Mouse (Mus musculus) liver, embryonic 14.5 days (tissue): ENCODE measurements at regions not wholly inside any gene's neighbourhood (a gene's known extent, or its start where the extent isn't known, plus 50 kb on each side); places are given as distances from the start of the nearest gene placed in this dataset.

Experiments used
- CTCF ChIP-seq: IDR thresholded peaks from 2 replicates; pipeline ENCODE4 v1.5.1; 2016; ENCODE audit warnings: antibody characterized with exemption, low read depth, control low read depth
- EP300 ChIP-seq: IDR thresholded peaks from 2 replicates; pipeline ENCODE4 v1.6.1; 2016; ENCODE audit warnings: antibody characterized with exemption, low read depth

DNA sequence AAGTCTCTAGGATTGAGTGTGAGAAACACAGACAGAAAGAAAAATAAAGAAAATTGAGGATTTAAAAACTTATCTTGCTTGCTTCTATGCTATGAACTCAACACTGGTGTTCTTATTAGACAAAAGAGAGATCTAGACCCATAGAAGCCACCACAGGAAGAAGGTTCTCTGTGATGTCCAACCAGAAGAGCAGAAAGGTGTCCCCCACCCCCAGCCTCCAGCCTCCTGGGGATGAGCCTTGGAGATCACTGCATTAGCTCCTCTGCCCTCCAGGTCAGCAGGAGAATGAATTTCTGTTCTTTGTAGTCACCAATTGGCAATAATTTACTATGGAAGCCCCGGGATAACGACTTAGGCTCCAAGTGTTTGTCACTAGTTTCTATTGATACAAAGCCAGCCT, 444.3 kb upstream of the Cdh4 start:
- TF ChIP-seq CTCF: no peak
- TF ChIP-seq EP300: no peak
